ENCODE assay signal across 17 mouse cellular contexts in the genomic region with DNA sequence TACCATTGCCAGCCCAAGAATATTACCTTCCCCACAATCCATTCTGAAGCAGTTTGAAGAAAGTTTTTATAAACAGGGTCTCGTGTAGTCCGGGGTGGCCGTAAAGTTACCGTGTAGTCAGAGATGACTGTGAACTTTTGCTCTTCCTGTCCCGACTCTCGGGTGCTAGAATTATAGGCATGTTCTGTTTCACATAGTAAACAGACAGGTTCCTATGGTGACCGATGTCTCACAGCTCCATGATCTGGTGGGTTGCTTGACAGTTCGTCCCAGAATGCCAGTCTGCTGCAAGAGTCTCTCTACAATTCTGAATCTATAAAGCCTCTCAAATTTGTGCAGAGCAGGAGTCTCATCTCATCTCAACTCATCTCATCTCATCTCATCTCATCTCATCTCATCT. TPM values are rescaled to one million over a fixed set of nuclear protein-coding genes. Genes with fewer than 3 reads are reported as not detected.
A peak's percentile ranks its signal among the peaks of the same experiment; 100 is the strongest.
DNase-seq lines count a peak whose midpoint lies in the region; ATAC-seq lines count a peak whose summit lies in the region.
"Had no signal": no experiment of that assay in that cellular context is flagged by ENCODE, and none has a peak within 500 bp of the region (broad histone marks: within the 10 kb centered on the region; RNA-seq: fewer than 3 reads in every experiment).

No protein-coding gene starts in this region.

- no peak overlapping the region for H3K27ac ChIP-seq in lung, embryonic 15.5 days
- H3K27ac ChIP-seq: embryonic facial prominence, embryonic 15.5 days; forebrain, embryonic 12.5 days; hindbrain, embryonic 15.5 days; stomach, embryonic 15.5 days had no signal

- no peaks in the 10 kb centered on the region for H3K9me3 ChIP-seq in lung, embryonic 15.5 days
- H3K9me3 ChIP-seq: embryonic facial prominence, embryonic 15.5 days; forebrain, embryonic 12.5 days; hindbrain, embryonic 15.5 days; stomach, embryonic 15.5 days had no signal

- no peaks in the 10 kb centered on the region for H3K27me3 ChIP-seq in lung, embryonic 15.5 days
- H3K27me3 ChIP-seq: hindbrain, embryonic 15.5 days; stomach, embryonic 15.5 days had no signal

- H3K4me2 ChIP-seq in lung, embryonic 15.5 days, result 0 out of 2 replicates have a peak overlapping the region, but pooled peaks have one; percentile 22
- H3K4me2 ChIP-seq: embryonic facial prominence, embryonic 15.5 days; forebrain, embryonic 12.5 days; hindbrain, embryonic 15.5 days; liver, embryonic 11.5 days; stomach, embryonic 15.5 days had no signal

- no peak overlapping the region for H3K9ac ChIP-seq in lung, embryonic 15.5 days
- H3K9ac ChIP-seq: embryonic facial prominence, embryonic 15.5 days; forebrain, embryonic 12.5 days; hindbrain, embryonic 15.5 days; stomach, embryonic 15.5 days had no signal

- peaks cover 11% of the 10 kb centered on the region; the same call in 1 of the 2 replicates for H3K4me1 ChIP-seq in lung, embryonic 15.5 days
- H3K4me1 ChIP-seq: forebrain, embryonic 12.5 days; stomach, embryonic 15.5 days had no signal

- no peak overlapping the region for H3K4me3 ChIP-seq in lung, embryonic 15.5 days
- H3K4me3 ChIP-seq: embryonic facial prominence, embryonic 15.5 days; forebrain, embryonic 12.5 days; hindbrain, embryonic 15.5 days; stomach, embryonic 15.5 days had no signal

- ATAC-seq in lung, embryonic 15.5 days (ENCODE audit: borderline replicate concordance, extremely low read depth, low FRiP score, low TSS enrichment), result no peak

- no peaks in the 10 kb centered on the region for H3K36me3 ChIP-seq in lung, embryonic 15.5 days
- H3K36me3 ChIP-seq: embryonic facial prominence, embryonic 15.5 days; forebrain, embryonic 12.5 days; hindbrain, embryonic 15.5 days; stomach, embryonic 15.5 days had no signal

- WGBS in lung, embryonic 15.5 days, result 12% methylated on average over 8 of the region's 8 CpGs

- peak; percentile 54 for DNase-seq in embryo, embryonic 11 days
- no peak for DNase-seq in embryo, embryonic 10 days (ENCODE audit: low spot score)
- peak; percentile 20 for DNase-seq in heart, postnatal 4 days
- DNase-seq in heart, postnatal 14 days, result no peak
- no peak for DNase-seq in lung, postnatal 36 days
- DNase-seq in mesoderm, embryonic 11.5 days (ENCODE audit: low read depth, low spot score), result peak; percentile 50
- DNase-seq in adipocyte (ENCODE audit: low spot score), result no peak
- DNase-seq: cerebellum, postnatal 14 days; midbrain, embryonic 14.5 days; right cerebral cortex, adult 18-20 months; thymus, postnatal 14 days had no signal

- intact Hi-C loops in heart, postnatal 14 days (cut with DNase I), result no loop called here

RNA-seq across cellular contexts. Expression of a gene that starts 42.8 kb away (rescaled TPM):
- total RNA-seq in heart, postnatal 4 days (2021), result 10 to 100 TPM; 26.2 to 32.8 TPM
- 10 to 100 TPM; 25.6 to 28.3 TPM for total RNA-seq in heart, postnatal 14 days (2021)
- 44.1 and 53.3 TPM in 2 replicates for polyA plus RNA-seq in lung, embryonic 15.5 days (2015; fragmentation: Nextera tagmentation; extraction: Ambion mirVana)

Comparison
In these comparisons a context has a peak if more than half of its experiments do, and no peak if none do; other contexts are left out.
1. DNase-seq: peak in embryo, embryonic 11 days (single experiment), heart, postnatal 4 days (single experiment) and mesoderm, embryonic 11.5 days (single experiment); none in embryo, embryonic 10 days (single experiment), heart, postnatal 14 days (0 of 2), lung, postnatal 36 days (single experiment) and adipocyte (single experiment).